Mouse (Mus musculus): Measurements from ENCODE around the gene A930018P22Rik.
"Not testable (repeated sequence)": the region's sequence is repeated elsewhere in the genome, so short reads cannot be mapped to it uniquely, and the experiment has no call there.

A930018P22Rik gene

GRCm38 (mm10) chr2:104122505-104123378, at the start of gene A930018P22Rik:
TSS of gene A930018P22Rik (plus strand) at chr2:104122769.
- in situ Hi-C loops (cut with MboI, MseI), result no loop called here

- in situ Hi-C loops (cut with MboI, MseI), result loop anchor here (10.0 kb wide), 1 partner anchor 1743 kb away; no protein-coding TSS in a partner anchor
These were observed 44.3 kb upstream of the A930018P22Rik start for GRCm38 (mm10) chr2:104078285-104078684.

- in situ Hi-C loops (cut with MboI, MseI), result not testable (repeated sequence)
These were observed 41.0 kb upstream of the A930018P22Rik start for GRCm38 (mm10) chr2:104081436-104082050.

GRCm38 (mm10) chr2:104082474-104082873, 40.1 kb upstream of the A930018P22Rik start:
- in situ Hi-C loops (cut with MboI, MseI), result no loop called here

- in situ Hi-C loops (cut with MboI, MseI), result not testable (repeated sequence)
These were observed 38.5 kb upstream of the A930018P22Rik start for GRCm38 (mm10) chr2:104084027-104084426.

- in situ Hi-C loops (cut with MboI, MseI), result not testable (repeated sequence)
These were observed 35.0 kb upstream of the A930018P22Rik start for GRCm38 (mm10) chr2:104087562-104087961.

- in situ Hi-C loops (cut with MboI, MseI), result no loop called here
These were observed 29.3 kb upstream of the A930018P22Rik start for GRCm38 (mm10) chr2:104093305-104093704.

- in situ Hi-C loops (cut with MboI, MseI), result no loop called here
These were observed 26.8 kb upstream of the A930018P22Rik start, which contains the start of gene Cd59a for GRCm38 (mm10) chr2:104095741-104096213. TSS of gene Cd59a (plus strand) at chr2:104095801.

GRCm38 (mm10) chr2:104096256-104096655, 26.3 kb upstream of the A930018P22Rik start:
- in situ Hi-C loops (cut with MboI, MseI), result no loop called here

- in situ Hi-C loops (cut with MboI, MseI), result not testable (repeated sequence)
These were observed 25.8 kb upstream of the A930018P22Rik start for GRCm38 (mm10) chr2:104096796-104097195.

- in situ Hi-C loops (cut with MboI, MseI), result not testable (repeated sequence)
These were observed 25.2 kb upstream of the A930018P22Rik start for GRCm38 (mm10) chr2:104097396-104097795.

- in situ Hi-C loops (cut with MboI, MseI), result no loop called here
These were observed 23.9 kb upstream of the A930018P22Rik start for GRCm38 (mm10) chr2:104098529-104099230.

GRCm38 (mm10) chr2:104099231-104099585, 23.4 kb upstream of the A930018P22Rik start:
- in situ Hi-C loops (cut with MboI, MseI), result no loop called here

GRCm38 (mm10) chr2:104099946-104100345, 22.6 kb upstream of the A930018P22Rik start:
- in situ Hi-C loops (cut with MboI, MseI), result no loop called here

- in situ Hi-C loops (cut with MboI, MseI), result no loop called here
These were observed 17.8 kb upstream of the A930018P22Rik start for GRCm38 (mm10) chr2:104104800-104105199.

- in situ Hi-C loops (cut with MboI, MseI), result not testable (repeated sequence)
These were observed 13.5 kb upstream of the A930018P22Rik start for GRCm38 (mm10) chr2:104109021-104109420.

- in situ Hi-C loops (cut with MboI, MseI), result no loop called here
These were observed 13.0 kb upstream of the A930018P22Rik start for GRCm38 (mm10) chr2:104109528-104109927.

- in situ Hi-C loops (cut with MboI, MseI), result no loop called here
These were observed 12.5 kb upstream of the A930018P22Rik start for GRCm38 (mm10) chr2:104110031-104110430.

- in situ Hi-C loops (cut with MboI, MseI), result not testable (repeated sequence)
These were observed 11.3 kb upstream of the A930018P22Rik start for GRCm38 (mm10) chr2:104111170-104111797.

- in situ Hi-C loops (cut with MboI, MseI), result not testable (repeated sequence)
These were observed 9.0 kb upstream of the A930018P22Rik start for GRCm38 (mm10) chr2:104113563-104113962.

GRCm38 (mm10) chr2:104114898-104115297, 7.7 kb upstream of the A930018P22Rik start:
- in situ Hi-C loops (cut with MboI, MseI), result no loop called here
